Mouse (Mus musculus) forebrain, postnatal 0 days (tissue): ENCODE measurements around the gene Gpr18. TPM values are rescaled to one million over a fixed set of nuclear protein-coding genes. Genes with fewer than 3 reads are reported as not detected.

Experiments
- ATAC-seq: fragments of 200-750 bp; cut with Nextera tagmentation; 2 replicates; pipeline ENCODE4 v1.8.0; 2017; ENCODE audit warnings: mild to moderate bottlenecking, moderate library complexity
- DNase-seq: peaks from one replicate; pipeline ENCODE4 v3.0.0-alpha.2; 2015
- H3K27ac ChIP-seq: fragments of 300-500 bp; sonication (generic); 2 replicates; pipeline ENCODE4 v1.5.1; 2014; ENCODE audit warnings: low read depth, mild to moderate bottlenecking, antibody characterized with exemption, low read length, moderate library complexity, mixed read lengths
- H3K27me3 ChIP-seq: fragments of 300-500 bp; sonication (generic); 2 replicates; pipeline ENCODE4 v1.6.1; 2014; ENCODE audit warnings: mild to moderate bottlenecking, low read length, mixed read lengths; ENCODE audit not compliant: insufficient read depth
- H3K36me3 ChIP-seq: fragments of 300-500 bp; sonication (generic); 2 replicates; pipeline ENCODE4 v1.6.1; 2014; ENCODE audit warnings: mild to moderate bottlenecking, moderate library complexity; ENCODE audit not compliant: insufficient read depth
- H3K4me1 ChIP-seq: fragments of 300-500 bp; sonication (generic); 2 replicates; pipeline ENCODE4 v1.6.1; 2014; ENCODE audit warnings: antibody characterized with exemption; ENCODE audit not compliant: insufficient read depth
- H3K4me2 ChIP-seq: fragments of 300-500 bp; sonication (generic); 2 replicates; pipeline ENCODE4 v1.6.1; 2014; ENCODE audit warnings: low read depth, mild to moderate bottlenecking, moderate library complexity
- H3K4me3 ChIP-seq: fragments of 300-500 bp; sonication (generic); 2 replicates; pipeline ENCODE4 v1.5.1; 2014; ENCODE audit warnings: low read depth, low read length, mixed read lengths
- H3K9ac ChIP-seq: fragments of 300-500 bp; sonication (generic); 2 replicates; pipeline ENCODE4 v1.6.1; 2014; ENCODE audit warnings: mild to moderate bottlenecking
- H3K9me3 ChIP-seq: fragments of 300-500 bp; sonication (generic); 2 replicates; pipeline ENCODE4 v1.6.1; 2016; ENCODE audit warnings: low read length
- CTCF ChIP-seq: sonication (generic); IDR thresholded peaks from 2 replicates; pipeline ENCODE4 v1.5.1; 2016; ENCODE audit warnings: antibody characterized with exemption, control low read depth, low read depth
- WGBS: fragments of 180-500 bp; shearing (Covaris S2); extraction: QIAGEN DNeasy Blood & Tissue Kit; methylation state at CpG from one replicate; pipeline ENCODE4 v1.1.7; 2014; 5-methylcytosine and 5-hydroxymethylcytosine counted together
- polyA plus RNA-seq: library from polyadenylated mRNA; unstranded; fragments of >200 nt; fragmentation: Nextera tagmentation; extraction: Ambion mirVana; gene quantifications from 2 replicates; pipeline ENCODE4 v1.2.1, GENCODE M21; 2015
- total RNA-seq: library from RNA; depleted of rRNA; stranded (reverse); fragments of >200 nt; gene quantifications from 2 replicates; pipeline ENCODE4 v1.2.3, GENCODE M21; 2014

Gpr18 gene
- total and polyA plus RNA-seq, 2 experiments from 2014 or later = not detected

GRCm38 (mm10) chr14:121916311-121917094, 922 bp upstream of the Gpr18 start:
- H3K4me3 ChIP-seq = no peak overlapping the region
- WGBS = 89% methylated on average over 6 of the region's 6 CpGs
- no peak for DNase-seq

DNA sequence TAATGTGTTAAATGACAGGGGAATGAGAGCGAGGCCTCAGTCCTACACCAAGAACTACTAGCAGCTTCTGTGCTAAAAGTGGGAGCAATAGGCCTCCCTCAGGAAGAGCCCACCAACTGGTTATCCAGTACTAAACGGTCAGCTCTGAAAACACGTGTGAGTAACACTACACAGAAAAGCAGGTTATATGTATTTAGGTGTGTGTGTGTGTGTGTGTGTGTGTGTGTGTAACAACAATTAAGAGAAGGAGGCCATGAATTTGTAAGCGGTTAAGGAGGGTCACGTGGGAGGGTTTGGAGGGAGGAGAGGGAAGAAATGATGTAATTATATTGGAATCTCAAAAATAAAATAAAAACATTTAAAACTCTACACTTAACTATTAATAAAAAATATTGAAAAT, 438 bp downstream of the Gpr18 start:
- Histone ChIP-seq H3K4me3 (no peak overlapping the region), H3K4me2 (no peak overlapping the region), H3K27me3 (no peaks in the 10 kb centered on the region), H3K9ac (no peak overlapping the region), H3K36me3 (peaks cover 38% of the 10 kb centered on the region), H3K9me3 (no peaks in the 10 kb centered on the region), H3K27ac (no peak overlapping the region), H3K4me1 (no peaks in the 10 kb centered on the region)
- DNase-seq (no peak), ATAC-seq (no peak)
- 91% methylated on average over 5 of the region's 5 CpGs for WGBS
- TF ChIP-seq CTCF = no peak

More at GRCm38 (mm10) chr14:121916311-121917094, 922 bp upstream of the Gpr18 start:
- ATAC-seq = no peak
- Histone ChIP-seq H3K27me3 (no peaks in the 10 kb centered on the region), H3K4me2 (no peak overlapping the region), H3K4me1 (no peaks in the 10 kb centered on the region), H3K9ac (no peak overlapping the region), H3K9me3 (no peaks in the 10 kb centered on the region), H3K27ac (no peak overlapping the region), H3K36me3 (peaks cover 33% of the 10 kb centered on the region)
- TF ChIP-seq CTCF = no peak

DNA sequence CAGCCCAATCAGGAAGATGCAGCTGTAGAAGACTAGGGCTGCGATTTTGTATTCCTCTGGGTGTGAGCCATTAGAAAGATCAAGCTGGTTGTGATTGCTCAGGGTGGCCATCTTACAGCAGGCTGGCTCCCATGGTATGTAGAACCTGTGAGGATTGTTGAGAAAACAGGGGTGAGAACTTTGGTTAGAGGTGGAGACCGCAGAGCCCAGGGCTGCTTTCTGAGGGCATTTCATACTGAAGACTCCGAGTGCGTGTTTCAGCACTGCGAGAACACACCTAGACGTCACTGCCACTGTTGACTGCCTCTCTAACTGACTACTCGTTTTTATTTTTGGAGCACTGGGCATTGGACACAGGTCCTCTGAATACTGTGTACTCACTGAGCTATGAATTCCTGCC, 3.1 kb downstream of the Gpr18 start:
- Histone ChIP-seq H3K36me3 (peaks cover 44% of the 10 kb centered on the region), H3K9ac (no peak overlapping the region), H3K4me1 (no peaks in the 10 kb centered on the region), H3K4me2 (no peak overlapping the region), H3K27me3 (no peaks in the 10 kb centered on the region), H3K4me3 (no peak overlapping the region), H3K9me3 (no peaks in the 10 kb centered on the region), H3K27ac (no peak overlapping the region)
- DNase-seq (no peak), ATAC-seq (no peak)
- 93% methylated on average over 7 of the region's 7 CpGs for WGBS
- no peak for TF ChIP-seq CTCF

- Histone ChIP-seq H3K9me3 (no peaks in the 10 kb centered on the region), H3K36me3 (peaks cover 35% of the 10 kb centered on the region), H3K4me3 (no peak overlapping the region), H3K27ac (no peak overlapping the region), H3K4me1 (no peaks in the 10 kb centered on the region), H3K4me2 (no peak overlapping the region), H3K9ac (no peak overlapping the region), H3K27me3 (no peaks in the 10 kb centered on the region)
- ATAC-seq (no peak), DNase-seq (no peak)
- 97% methylated on average over 6 of the region's 6 CpGs for WGBS
- TF ChIP-seq CTCF = no peak
Measured at GRCm38 (mm10) chr14:121909868-121910267, 5.7 kb downstream of the Gpr18 start.

DNA sequence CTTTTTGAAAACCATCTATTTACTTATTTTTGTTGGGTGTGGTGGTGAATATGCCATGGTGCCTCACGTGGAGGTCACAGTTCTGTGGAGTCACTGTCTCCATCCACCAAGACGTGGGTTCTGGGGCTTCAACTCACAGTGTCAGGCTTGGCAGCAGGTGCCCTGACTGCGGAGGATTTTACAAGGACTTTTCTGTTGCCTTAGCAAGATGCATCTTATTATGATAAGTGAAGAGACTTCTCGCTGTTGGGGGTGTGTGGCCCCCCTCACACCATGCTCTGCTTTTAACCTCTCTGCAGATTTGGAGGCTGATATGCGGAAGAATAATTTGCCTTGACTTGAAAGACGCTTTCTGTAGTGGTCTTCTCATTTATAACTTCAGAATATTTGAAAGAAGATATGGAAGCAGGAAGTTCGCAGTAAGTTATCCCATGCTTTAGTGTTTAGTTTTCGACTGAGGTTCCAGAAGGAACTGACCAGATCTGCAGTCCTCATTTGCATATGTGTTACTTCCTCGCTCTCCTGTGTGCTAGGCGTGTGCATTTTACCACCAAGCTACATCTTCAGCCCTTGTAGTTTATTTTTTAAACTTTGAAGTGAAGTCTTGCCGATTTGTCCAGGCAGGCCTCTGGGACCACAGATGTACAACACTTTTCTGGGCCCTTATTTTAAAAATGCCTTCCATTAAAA, 8.4 kb downstream of the Gpr18 start:
- peaks cover 34% of the 10 kb centered on the region for H3K36me3 ChIP-seq
- DNase-seq = no peak
- no peaks in the 10 kb centered on the region for H3K4me1 ChIP-seq
- no peak for ATAC-seq
- H3K9me3 ChIP-seq = no peaks in the 10 kb centered on the region
- no peak overlapping the region for H3K4me2 ChIP-seq
- no peak overlapping the region for H3K9ac ChIP-seq
- no peak overlapping the region for H3K4me3 ChIP-seq
- WGBS = 92% methylated on average over 11 of the region's 11 CpGs
- no peaks in the 10 kb centered on the region for H3K27me3 ChIP-seq
- no peak overlapping the region for H3K27ac ChIP-seq
- no peak for TF ChIP-seq CTCF

- no peak for TF ChIP-seq CTCF
- Histone ChIP-seq H3K4me3 (no peak overlapping the region), H3K9ac (no peak overlapping the region), H3K36me3 (peaks cover 27% of the 10 kb centered on the region), H3K4me1 (no peaks in the 10 kb centered on the region), H3K27me3 (no peaks in the 10 kb centered on the region), H3K4me2 (no peak overlapping the region), H3K9me3 (no peaks in the 10 kb centered on the region), H3K27ac (no peak overlapping the region)
- DNase-seq (no peak), ATAC-seq (no peak)
- whole genome bisulfite sequencing = 83% methylated on average over 8 of the region's 8 CpGs
Measured at GRCm38 (mm10) chr14:121906341-121906991, 9.1 kb downstream of the Gpr18 start.

GRCm38 (mm10) chr14:121904754-121905153, 10.8 kb downstream of the Gpr18 start:
- H3K27me3 ChIP-seq = no peaks in the 10 kb centered on the region
- no peak for TF ChIP-seq CTCF
- H3K4me2 ChIP-seq = no peak overlapping the region
- 71% methylated on average over 3 of the region's 3 CpGs for WGBS
- no peak for ATAC-seq
- DNase-seq = no peak
- no peak overlapping the region for H3K9ac ChIP-seq
- H3K4me1 ChIP-seq = no peaks in the 10 kb centered on the region
- H3K4me3 ChIP-seq = no peak overlapping the region
- no peaks in the 10 kb centered on the region for H3K9me3 ChIP-seq
- peaks cover 21% of the 10 kb centered on the region for H3K36me3 ChIP-seq
- no peak overlapping the region for H3K27ac ChIP-seq
